Mouse (Mus musculus): ENCODE measurements at regions not wholly inside any gene's neighbourhood (a gene's known extent, or its start where the extent isn't known, plus 50 kb on each side); places are given as distances from the start of the nearest gene placed in this dataset.

DNA sequence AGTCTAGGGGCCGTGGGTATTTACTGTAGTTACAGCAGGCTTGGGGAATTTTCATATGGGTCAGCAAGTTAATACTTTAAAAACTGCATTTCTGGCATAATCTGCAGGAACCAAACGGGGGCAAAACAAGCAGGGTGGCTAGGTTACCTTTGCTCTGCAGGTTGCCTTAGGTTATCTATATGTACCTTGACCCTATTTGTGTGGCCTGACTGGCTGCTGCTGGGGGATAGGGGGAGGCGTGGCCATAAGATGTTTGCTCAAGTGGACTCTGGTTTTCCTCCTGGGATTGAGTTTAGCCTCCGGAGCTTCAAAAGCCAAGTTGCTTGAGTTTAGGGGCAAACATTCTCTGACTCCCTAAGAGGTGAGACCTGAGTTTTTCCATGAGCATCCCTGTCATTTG, 540.6 kb downstream of the Plekhb2 start:
- H3K36me3 ChIP-seq (ENCODE audit: control insufficient read depth, insufficient read depth, low read length), result no peaks in the 10 kb centered on the region
- no peak overlapping the region for H3K4me3 ChIP-seq (ENCODE audit: low read depth, low read length)
- H3K27me3 ChIP-seq (ENCODE audit: control insufficient read depth, insufficient read depth, low read length), result no peaks in the 10 kb centered on the region
- no peak overlapping the region for H3K27ac ChIP-seq (ENCODE audit: insufficient read depth, low read depth, low read length)
- TF ChIP-seq CTCF (IDR thresholded peaks at IDR 0.05; ENCODE audit: extremely low read depth, insufficient read length, insufficient replicate concordance, low read depth, low read length), result no peak
- TF ChIP-seq POLR2A (IDR thresholded peaks at IDR 0.05; ENCODE audit: low read depth, low read length), result no peak
- H3K4me1 ChIP-seq (ENCODE audit: control insufficient read depth, insufficient read depth, insufficient read length, low read length), result no peaks in the 10 kb centered on the region
- 34% methylated on average over 4 of the region's 4 CpGs for WGBS

DNA sequence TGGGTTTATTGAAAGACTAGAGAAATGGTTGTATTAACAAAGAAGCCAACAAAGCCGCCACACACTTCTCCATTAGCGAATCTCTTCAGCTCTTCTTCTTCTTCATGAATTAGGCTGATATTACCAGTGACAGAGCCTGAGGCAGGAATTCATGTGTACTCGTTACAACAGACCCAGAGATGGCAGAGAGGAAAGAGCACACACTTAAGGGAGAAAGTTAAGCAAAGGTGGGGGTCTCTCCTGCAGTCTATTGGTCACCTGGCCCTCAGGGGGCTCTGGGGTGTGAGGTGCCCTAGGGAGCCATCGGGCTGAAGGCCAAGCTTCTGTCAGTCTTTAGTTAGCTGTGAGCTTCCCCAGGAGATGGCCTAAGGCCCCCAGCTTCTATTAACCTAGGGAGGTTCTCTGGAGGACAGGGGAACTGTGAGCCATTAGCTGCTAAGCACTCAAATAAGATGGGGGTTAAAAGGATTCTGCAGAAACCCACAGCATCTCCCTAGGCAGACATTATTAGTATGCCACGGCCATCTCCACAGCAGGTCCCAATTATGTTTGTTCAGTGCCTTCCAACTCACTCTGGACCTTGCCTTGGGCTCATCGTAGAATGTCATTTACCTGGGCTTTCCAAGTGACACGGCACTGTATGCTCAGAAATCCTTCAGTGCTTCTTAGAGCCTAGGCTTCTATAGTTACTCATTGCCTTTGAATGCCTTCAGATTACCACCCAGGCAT, 541.2 kb downstream of the Plekhb2 start:
- no peak overlapping the region for H3K27ac ChIP-seq (ENCODE audit: insufficient read depth, low read depth, low read length)
- H3K27me3 ChIP-seq (ENCODE audit: control insufficient read depth, insufficient read depth, low read length), result no peaks in the 10 kb centered on the region
- TF ChIP-seq POLR2A (IDR thresholded peaks at IDR 0.05; ENCODE audit: low read depth, low read length) (no peak), CTCF (IDR thresholded peaks at IDR 0.05; ENCODE audit: extremely low read depth, insufficient read length, insufficient replicate concordance, low read depth, low read length) (no peak)
- H3K4me1 ChIP-seq (ENCODE audit: control insufficient read depth, insufficient read depth, insufficient read length, low read length), result no peaks in the 10 kb centered on the region
- WGBS, result 80% methylated on average over 7 of the region's 7 CpGs
- H3K4me3 ChIP-seq (ENCODE audit: low read depth, low read length), result no peak overlapping the region
- H3K36me3 ChIP-seq (ENCODE audit: control insufficient read depth, insufficient read depth, low read length), result no peaks in the 10 kb centered on the region

DNA sequence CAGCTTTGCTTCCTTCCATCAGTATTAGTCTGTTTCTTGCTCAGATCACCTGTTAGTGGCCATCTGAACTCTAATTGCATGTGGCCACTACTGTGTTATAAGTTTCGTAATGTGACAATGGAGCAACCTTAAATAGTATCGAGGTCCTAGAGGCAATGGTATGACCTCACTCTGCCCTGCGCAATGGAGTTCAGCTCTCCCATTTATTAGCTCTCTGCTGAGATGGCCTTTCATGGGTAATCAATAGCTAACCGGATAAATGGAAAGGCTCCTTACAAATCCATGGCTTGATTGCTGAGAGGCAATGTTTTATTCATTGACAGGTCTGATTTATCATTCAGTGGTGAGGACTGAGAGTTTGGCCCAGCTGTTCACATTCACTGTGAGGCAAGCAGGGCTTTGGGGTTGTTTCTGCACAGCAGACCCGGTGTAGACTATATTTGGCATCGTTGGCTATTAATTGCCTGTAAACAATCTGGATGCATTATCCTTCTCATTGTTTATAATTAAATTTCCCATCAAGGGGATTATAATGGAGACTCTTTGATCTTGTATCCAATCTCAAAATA, 543.9 kb downstream of the Plekhb2 start:
- H3K27me3 ChIP-seq (ENCODE audit: control insufficient read depth, insufficient read depth, low read length), result no peaks in the 10 kb centered on the region
- no peak overlapping the region for H3K27ac ChIP-seq (ENCODE audit: insufficient read depth, low read depth, low read length)
- TF ChIP-seq CTCF (IDR thresholded peaks at IDR 0.05; ENCODE audit: extremely low read depth, insufficient read length, insufficient replicate concordance, low read depth, low read length) (no peak), POLR2A (IDR thresholded peaks at IDR 0.05; ENCODE audit: low read depth, low read length) (no peak)
- no peaks in the 10 kb centered on the region for H3K4me1 ChIP-seq (ENCODE audit: control insufficient read depth, insufficient read depth, insufficient read length, low read length)
- WGBS, result 80% methylated on average over 6 of the region's 6 CpGs
- H3K36me3 ChIP-seq (ENCODE audit: control insufficient read depth, insufficient read depth, low read length), result no peaks in the 10 kb centered on the region
- no peak overlapping the region for H3K4me3 ChIP-seq (ENCODE audit: low read depth, low read length)

DNA sequence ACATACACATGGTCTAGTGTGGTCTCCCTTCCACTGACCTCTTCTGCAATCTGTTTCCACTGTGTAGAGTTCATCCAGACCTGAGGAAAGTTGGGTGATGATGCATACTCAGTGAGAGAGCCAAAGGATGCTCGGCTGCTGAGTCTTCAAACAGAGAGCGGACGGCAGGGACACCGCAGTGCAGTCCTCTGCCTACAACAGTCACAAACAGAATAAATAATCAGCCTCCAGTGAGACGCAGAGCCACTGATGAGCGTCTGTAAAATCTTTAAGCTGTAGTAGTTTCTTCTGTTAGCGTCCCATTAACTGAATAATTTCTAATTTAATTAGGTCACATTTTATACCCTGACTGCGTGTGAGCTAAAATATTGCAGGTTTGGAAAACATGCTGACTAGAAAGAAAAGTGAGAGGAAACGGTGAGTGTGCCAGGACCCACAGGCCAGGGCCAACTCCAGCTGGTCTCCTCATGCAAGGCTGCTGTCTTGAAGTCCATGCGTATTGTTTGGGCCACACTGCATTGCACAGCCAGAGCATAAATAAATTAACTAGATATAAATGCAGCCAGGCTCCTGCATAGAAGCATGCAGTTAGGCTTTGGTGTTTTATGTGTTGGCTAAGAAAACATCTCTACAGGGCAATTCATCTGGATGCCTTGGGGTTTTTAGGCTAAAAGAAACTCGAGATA, 551.0 kb downstream of the Plekhb2 start:
- TF ChIP-seq POLR2A (IDR thresholded peaks at IDR 0.05; ENCODE audit: low read depth, low read length), result no peak
- no peak for TF ChIP-seq CTCF (IDR thresholded peaks at IDR 0.05; ENCODE audit: extremely low read depth, insufficient read length, insufficient replicate concordance, low read depth, low read length)
- 83% methylated on average over 11 of the region's 11 CpGs for WGBS
- H3K27ac ChIP-seq (ENCODE audit: insufficient read depth, low read depth, low read length), result no peak overlapping the region
- no peaks in the 10 kb centered on the region for H3K36me3 ChIP-seq (ENCODE audit: control insufficient read depth, insufficient read depth, low read length)
- no peak overlapping the region for H3K4me3 ChIP-seq (ENCODE audit: low read depth, low read length)
- no peaks in the 10 kb centered on the region for H3K4me1 ChIP-seq (ENCODE audit: control insufficient read depth, insufficient read depth, insufficient read length, low read length)
- H3K27me3 ChIP-seq (ENCODE audit: control insufficient read depth, insufficient read depth, low read length), result no peaks in the 10 kb centered on the region

DNA sequence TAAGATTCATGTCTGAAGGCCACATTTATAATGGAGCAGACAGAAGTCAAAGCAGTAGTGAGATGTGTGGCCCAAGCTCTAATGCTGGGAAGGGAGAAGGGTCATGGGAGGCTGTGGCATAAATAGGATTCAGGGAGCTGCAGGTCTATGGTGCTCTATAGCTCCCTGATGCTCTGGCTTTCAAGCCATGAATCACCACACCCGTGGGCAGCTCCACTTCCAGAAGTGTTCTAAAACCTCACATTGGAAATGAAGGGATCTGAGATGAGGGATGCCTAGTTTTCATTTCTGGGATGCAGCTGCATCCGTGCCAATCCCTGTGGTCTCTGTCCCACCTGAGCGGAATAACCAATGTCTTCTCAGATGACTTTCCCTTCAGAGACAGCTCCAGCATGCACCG, 553.2 kb downstream of the Plekhb2 start:
- no peak overlapping the region for H3K4me3 ChIP-seq (ENCODE audit: low read depth, low read length)
- no peaks in the 10 kb centered on the region for H3K27me3 ChIP-seq (ENCODE audit: control insufficient read depth, insufficient read depth, low read length)
- no peaks in the 10 kb centered on the region for H3K4me1 ChIP-seq (ENCODE audit: control insufficient read depth, insufficient read depth, insufficient read length, low read length)
- TF ChIP-seq POLR2A (IDR thresholded peaks at IDR 0.05; ENCODE audit: low read depth, low read length) (no peak), CTCF (IDR thresholded peaks at IDR 0.05; ENCODE audit: extremely low read depth, insufficient read length, insufficient replicate concordance, low read depth, low read length) (no peak)
- no peaks in the 10 kb centered on the region for H3K36me3 ChIP-seq (ENCODE audit: control insufficient read depth, insufficient read depth, low read length)
- 89% methylated on average over 4 of the region's 4 CpGs for whole genome bisulfite sequencing
- H3K27ac ChIP-seq (ENCODE audit: insufficient read depth, low read depth, low read length), result no peak overlapping the region

DNA sequence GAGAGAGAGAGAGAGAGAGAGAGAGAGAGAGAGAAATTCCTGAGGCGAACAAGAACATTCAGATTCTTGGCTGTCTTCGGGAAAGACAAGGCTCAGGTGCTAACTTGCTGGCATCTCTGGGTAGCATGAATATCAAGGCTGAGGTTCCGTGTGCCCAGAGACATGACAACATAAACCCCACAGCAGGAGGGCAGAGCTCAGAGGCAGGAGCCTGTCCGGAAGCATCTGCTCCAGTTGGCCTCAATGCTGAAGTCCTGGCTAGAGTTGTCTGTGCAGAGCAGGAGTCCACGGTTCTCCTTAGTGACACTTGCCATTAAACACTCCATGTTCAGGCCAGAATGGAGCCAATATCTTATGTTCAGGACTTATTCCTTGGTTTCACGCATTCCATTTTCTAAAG, 555.6 kb downstream of the Plekhb2 start:
- Histone ChIP-seq H3K4me3 (ENCODE audit: low read depth, low read length) (no peak overlapping the region), H3K4me1 (ENCODE audit: control insufficient read depth, insufficient read depth, insufficient read length, low read length) (no peaks in the 10 kb centered on the region), H3K27ac (ENCODE audit: insufficient read depth, low read depth, low read length) (no peak overlapping the region), H3K36me3 (ENCODE audit: control insufficient read depth, insufficient read depth, low read length) (no peaks in the 10 kb centered on the region), H3K27me3 (ENCODE audit: control insufficient read depth, insufficient read depth, low read length) (no peaks in the 10 kb centered on the region)
- WGBS, result 84% methylated on average over 6 of the region's 6 CpGs
- TF ChIP-seq POLR2A (IDR thresholded peaks at IDR 0.05; ENCODE audit: low read depth, low read length) (no peak), CTCF (IDR thresholded peaks at IDR 0.05; ENCODE audit: extremely low read depth, insufficient read length, insufficient replicate concordance, low read depth, low read length) (no peak)

DNA sequence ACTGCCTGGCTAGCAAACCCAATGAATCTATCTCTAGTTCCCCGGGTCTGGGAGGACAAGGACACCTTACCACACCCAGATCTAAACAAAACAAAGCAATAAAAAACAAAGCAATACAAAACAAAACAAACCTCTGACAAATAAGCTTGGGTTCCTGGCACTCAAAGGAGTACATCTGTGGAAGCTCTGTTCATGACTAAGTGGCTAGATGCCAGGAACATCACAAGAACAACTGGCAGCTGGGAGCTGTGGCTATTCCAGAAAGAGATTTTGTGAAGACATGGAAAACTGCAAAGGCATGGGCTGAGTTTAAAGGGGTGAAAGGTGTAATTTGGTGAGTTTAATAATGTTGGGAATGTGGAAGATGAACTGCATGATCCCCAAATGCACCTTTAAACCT, 565.9 kb downstream of the Plekhb2 start:
- H3K27ac ChIP-seq (ENCODE audit: insufficient read depth, low read depth, low read length), result no peak overlapping the region
- H3K27me3 ChIP-seq (ENCODE audit: control insufficient read depth, insufficient read depth, low read length), result no peaks in the 10 kb centered on the region
- no peaks in the 10 kb centered on the region for H3K36me3 ChIP-seq (ENCODE audit: control insufficient read depth, insufficient read depth, low read length)
- H3K4me3 ChIP-seq (ENCODE audit: low read depth, low read length), result no peak overlapping the region
- no peaks in the 10 kb centered on the region for H3K4me1 ChIP-seq (ENCODE audit: control insufficient read depth, insufficient read depth, insufficient read length, low read length)
- TF ChIP-seq CTCF (IDR thresholded peaks at IDR 0.05; ENCODE audit: extremely low read depth, insufficient read length, insufficient replicate concordance, low read depth, low read length) (no peak), POLR2A (IDR thresholded peaks at IDR 0.05; ENCODE audit: low read depth, low read length) (no peak)
- 27% methylated on average over 1 of the region's 1 CpGs for WGBS
